Mouse (Mus musculus) cerebellum, adult 18-20 months (tissue): ENCODE data around the gene C1ql2.

Experiments used
- DNase-seq, 2 experiments: peaks; one replicate each; pipeline ENCODE4 v3.0.0; 2021

C1ql2 gene

GRCm38 (mm10) chr1:120389734-120390133, 49.4 kb downstream of the C1ql2 start:
- DNase-seq = no peak

- no peak for DNase-seq
Measured at GRCm38 (mm10) chr1:120390336-120390735, 50.0 kb downstream of the C1ql2 start.
